Mouse (Mus musculus): ENCODE results near the gene Best3.

GRCm38 (mm10) chr10:117013689-117014390 lies 27.7 kb downstream of the Best3 start:
- TF ChIP-seq POLR2A (IDR thresholded peaks at IDR 0.05; ENCODE audit: control insufficient read depth, low read depth, low read length) (no peak), CTCF (IDR thresholded peaks at IDR 0.05; ENCODE audit: control insufficient read depth, insufficient read depth, insufficient replicate concordance, low read depth, low read length) (peak; percentile 3; the same call in 1 of the 2 replicates)

All from testis, adult 2 months (tissue).